Mouse (Mus musculus): ENCODE results near the gene Svop. TPM values are rescaled to one million over a fixed set of nuclear protein-coding genes. Genes with fewer than 3 reads are reported as not detected.

Gene Svop
- polyA plus RNA-seq, 1 experiment from 2014 or later = not detected

- Histone ChIP-seq H3K27ac (ENCODE audit: low read depth) (no peak overlapping the region), H3K9ac (replicated peaks) (no peak overlapping the region), H3K27me3 (ENCODE audit: insufficient read depth, low read length) (no peaks in the 10 kb centered on the region), H3K4me2 (ENCODE audit: low read depth, low read length) (no peak overlapping the region), H3K4me3 (ENCODE audit: low read depth, low read length) (no peak overlapping the region), H3K36me3 (replicated peaks; ENCODE audit: insufficient read depth, low read length) (no peaks in the 10 kb centered on the region), H3K9me3 (ENCODE audit: low read length) (no peaks in the 10 kb centered on the region), H3K4me1 (ENCODE audit: insufficient read depth) (peaks cover 11% of the 10 kb centered on the region; the same call in 1 of the 2 replicates)
- ATAC-seq (no peak), DNase-seq (no peak)
- TF ChIP-seq CTCF (IDR thresholded peaks at IDR 0.05; ENCODE audit: low read depth) (no peak), EP300 (IDR thresholded peaks at IDR 0.05; ENCODE audit: low read depth) (no peak)
- WGBS (ENCODE audit: insufficient replicate concordance) = 51% methylated on average over 6 of the region's 6 CpGs
These were observed 67.0 kb downstream of the Svop start for GRCm38 (mm10) chr5:114024390-114024789.

- H3K36me3 ChIP-seq (replicated peaks; ENCODE audit: insufficient read depth, low read length) = no peaks in the 10 kb centered on the region
- 52% methylated on average over 7 of the region's 7 CpGs for WGBS (ENCODE audit: insufficient replicate concordance)
- ATAC-seq (no peak), DNase-seq (no peak)
- no peak overlapping the region for H3K4me2 ChIP-seq (ENCODE audit: low read depth, low read length)
- no peaks in the 10 kb centered on the region for H3K4me1 ChIP-seq (ENCODE audit: insufficient read depth)
- no peaks in the 10 kb centered on the region for H3K9me3 ChIP-seq (ENCODE audit: low read length)
- no peak overlapping the region for H3K9ac ChIP-seq (replicated peaks)
- TF ChIP-seq CTCF (IDR thresholded peaks at IDR 0.05; ENCODE audit: low read depth) (no peak), EP300 (IDR thresholded peaks at IDR 0.05; ENCODE audit: low read depth) (no peak)
- no peak overlapping the region for H3K27ac ChIP-seq (ENCODE audit: low read depth)
- H3K27me3 ChIP-seq (ENCODE audit: insufficient read depth, low read length) = no peaks in the 10 kb centered on the region
- no peak overlapping the region for H3K4me3 ChIP-seq (ENCODE audit: low read depth, low read length)
These were observed 76.2 kb downstream of the Svop start for GRCm38 (mm10) chr5:114015121-114015520.

GRCm38 (mm10) chr5:114009049-114009448 is 82.3 kb downstream of the Svop start:
- DNase-seq (no peak), ATAC-seq (no peak)
- H3K4me1 ChIP-seq (ENCODE audit: insufficient read depth) = no peaks in the 10 kb centered on the region
- TF ChIP-seq EP300 (IDR thresholded peaks at IDR 0.05; ENCODE audit: low read depth) = no peak
- no peak for TF ChIP-seq CTCF (IDR thresholded peaks at IDR 0.05; ENCODE audit: low read depth)
- no peaks in the 10 kb centered on the region for H3K36me3 ChIP-seq (replicated peaks; ENCODE audit: insufficient read depth, low read length)
- no peak overlapping the region for H3K4me2 ChIP-seq (ENCODE audit: low read depth, low read length)
- 55% methylated on average over 4 of the region's 4 CpGs for WGBS (ENCODE audit: insufficient replicate concordance)
- H3K27ac ChIP-seq (ENCODE audit: low read depth) = no peak overlapping the region
- H3K27me3 ChIP-seq (ENCODE audit: insufficient read depth, low read length) = no peaks in the 10 kb centered on the region
- H3K9ac ChIP-seq (replicated peaks) = no peak overlapping the region
- H3K4me3 ChIP-seq (ENCODE audit: low read depth, low read length) = no peak overlapping the region
- no peaks in the 10 kb centered on the region for H3K9me3 ChIP-seq (ENCODE audit: low read length)

DNA sequence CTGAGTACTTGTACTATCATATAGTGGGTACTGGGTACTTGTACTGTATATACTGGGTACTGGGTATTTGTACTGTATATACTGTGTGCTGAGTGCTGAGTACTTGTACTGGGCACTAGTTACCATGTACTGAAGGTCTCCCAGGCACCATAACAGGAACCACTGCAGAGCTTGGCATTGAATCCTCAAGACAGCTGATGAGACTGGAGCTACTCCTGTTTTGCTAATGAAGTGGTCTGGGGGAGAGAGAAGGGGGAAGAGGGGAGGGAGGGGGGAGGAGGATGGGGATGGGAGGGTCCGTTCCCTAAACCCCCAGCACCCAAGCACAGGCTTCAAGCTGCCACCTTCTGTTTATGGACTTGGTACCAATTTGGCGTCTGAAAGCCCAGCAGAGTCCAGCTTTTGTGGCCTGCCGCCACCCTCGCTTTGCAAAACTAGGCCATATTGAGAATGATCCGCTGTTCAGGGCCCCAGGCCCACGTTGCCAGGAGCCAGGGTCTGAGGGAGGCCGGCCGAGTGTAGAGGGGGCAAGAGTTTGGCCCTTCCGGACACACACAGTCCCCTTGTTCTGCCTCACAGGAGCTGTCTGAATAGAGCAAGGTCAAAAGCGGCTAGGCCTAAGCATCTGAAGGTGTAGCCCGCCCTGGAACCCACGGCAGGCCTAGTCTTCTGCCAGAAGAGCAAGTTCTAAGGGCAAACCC is 83.5 kb downstream of the Svop start:
- DNase-seq (no peak), ATAC-seq (no peak)
- TF ChIP-seq CTCF (IDR thresholded peaks at IDR 0.05; ENCODE audit: low read depth) = no peak
- no peak for TF ChIP-seq EP300 (IDR thresholded peaks at IDR 0.05; ENCODE audit: low read depth)
- Histone ChIP-seq H3K4me3 (ENCODE audit: low read depth, low read length) (no peak overlapping the region), H3K27ac (ENCODE audit: low read depth) (no peak overlapping the region), H3K27me3 (ENCODE audit: insufficient read depth, low read length) (no peaks in the 10 kb centered on the region), H3K36me3 (replicated peaks; ENCODE audit: insufficient read depth, low read length) (no peaks in the 10 kb centered on the region), H3K4me2 (ENCODE audit: low read depth, low read length) (no peak overlapping the region), H3K9ac (replicated peaks) (no peak overlapping the region), H3K4me1 (ENCODE audit: insufficient read depth) (no peaks in the 10 kb centered on the region), H3K9me3 (ENCODE audit: low read length) (no peaks in the 10 kb centered on the region)
- WGBS (ENCODE audit: insufficient replicate concordance) = 76% methylated on average over 12 of the region's 12 CpGs

DNA sequence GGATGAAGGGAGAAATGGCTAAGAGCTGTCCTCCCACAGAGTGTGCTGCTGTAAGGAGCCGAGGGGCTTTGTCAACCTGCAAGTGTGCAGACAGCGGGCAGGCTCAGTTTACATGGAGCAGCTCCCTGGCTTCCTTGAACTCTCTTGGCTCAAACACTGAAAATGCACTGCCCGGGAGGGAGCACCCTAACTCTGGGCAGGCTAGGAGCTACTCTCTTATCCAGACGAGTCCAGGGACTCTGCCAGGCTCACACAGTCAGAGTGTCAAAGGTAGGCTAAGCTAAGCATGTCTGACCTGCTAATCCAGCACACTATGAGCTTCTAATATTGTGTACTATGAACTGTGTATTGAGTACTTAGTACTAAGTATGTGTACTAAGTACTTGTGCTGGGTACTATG is 84.4 kb downstream of the Svop start:
- 72% methylated on average over 4 of the region's 4 CpGs for WGBS (ENCODE audit: insufficient replicate concordance)
- H3K4me2 ChIP-seq (ENCODE audit: low read depth, low read length) = no peak overlapping the region
- TF ChIP-seq EP300 (IDR thresholded peaks at IDR 0.05; ENCODE audit: low read depth) (no peak), CTCF (IDR thresholded peaks at IDR 0.05; ENCODE audit: low read depth) (no peak)
- H3K4me3 ChIP-seq (ENCODE audit: low read depth, low read length) = no peak overlapping the region
- DNase-seq = no peak
- H3K9ac ChIP-seq (replicated peaks) = no peak overlapping the region
- ATAC-seq = no peak
- H3K27ac ChIP-seq (ENCODE audit: low read depth) = no peak overlapping the region
- no peaks in the 10 kb centered on the region for H3K9me3 ChIP-seq (ENCODE audit: low read length)
- H3K36me3 ChIP-seq (replicated peaks; ENCODE audit: insufficient read depth, low read length) = no peaks in the 10 kb centered on the region
- H3K4me1 ChIP-seq (ENCODE audit: insufficient read depth) = no peaks in the 10 kb centered on the region
- no peaks in the 10 kb centered on the region for H3K27me3 ChIP-seq (ENCODE audit: insufficient read depth, low read length)

- DNase-seq (no peak), ATAC-seq (no peak)
- no peak overlapping the region for H3K27ac ChIP-seq (ENCODE audit: low read depth)
- H3K9me3 ChIP-seq (ENCODE audit: low read length) = no peaks in the 10 kb centered on the region
- TF ChIP-seq EP300 (IDR thresholded peaks at IDR 0.05; ENCODE audit: low read depth) = no peak
- TF ChIP-seq CTCF (IDR thresholded peaks at IDR 0.05; ENCODE audit: low read depth) = no peak
- H3K4me1 ChIP-seq (ENCODE audit: insufficient read depth) = no peaks in the 10 kb centered on the region
- no peaks in the 10 kb centered on the region for H3K36me3 ChIP-seq (replicated peaks; ENCODE audit: insufficient read depth, low read length)
- no peak overlapping the region for H3K4me2 ChIP-seq (ENCODE audit: low read depth, low read length)
- H3K9ac ChIP-seq (replicated peaks) = no peak overlapping the region
- no peak overlapping the region for H3K4me3 ChIP-seq (ENCODE audit: low read depth, low read length)
- 73% methylated on average over 5 of the region's 5 CpGs for whole genome bisulfite sequencing (ENCODE audit: insufficient replicate concordance)
- H3K27me3 ChIP-seq (ENCODE audit: insufficient read depth, low read length) = no peaks in the 10 kb centered on the region
These were observed 86.3 kb downstream of the Svop start for GRCm38 (mm10) chr5:114005100-114005499.
